Mouse (Mus musculus) megakaryocyte, embryonic 14.5 days (primary cell): ENCODE results near the gene Nipsnap3a.

Source experiments
- FLI1 ChIP-seq: IDR thresholded peaks from 2 replicates; pipeline ENCODE4 v1.6.1; 2012; ENCODE audit warnings: low read length, inconsistent platforms, mixed read lengths
- GATA1 ChIP-seq: IDR thresholded peaks from 3 replicates; pipeline ENCODE4 v1.6.1; 2012; ENCODE audit warnings: mixed read lengths, low read length, inconsistent platforms, borderline replicate concordance

GRCm38 (mm10) chr4:53009871-53010270 is 20.8 kb downstream of the Nipsnap3a start:
- TF ChIP-seq GATA1 (no peak), FLI1 (no peak)
